Mouse (Mus musculus) spleen, adult 2 months (tissue): ENCODE data around the gene Klhl23.

Source experiments
- CTCF ChIP-seq: fragments of 200-500 bp; IDR thresholded peaks from 2 replicates; pipeline ENCODE4 v1.5.1; 2011; ENCODE audit warnings: mild to moderate bottlenecking, inconsistent platforms; ENCODE audit not compliant: insufficient read depth, insufficient read length, insufficient replicate concordance; ENCODE audit errors: extremely low read depth
- POLR2A ChIP-seq: fragments of 200-500 bp; IDR thresholded peaks from 2 replicates; pipeline ENCODE4 v1.6.1; 2011; ENCODE audit warnings: low read depth, low read length, inconsistent platforms

DNA sequence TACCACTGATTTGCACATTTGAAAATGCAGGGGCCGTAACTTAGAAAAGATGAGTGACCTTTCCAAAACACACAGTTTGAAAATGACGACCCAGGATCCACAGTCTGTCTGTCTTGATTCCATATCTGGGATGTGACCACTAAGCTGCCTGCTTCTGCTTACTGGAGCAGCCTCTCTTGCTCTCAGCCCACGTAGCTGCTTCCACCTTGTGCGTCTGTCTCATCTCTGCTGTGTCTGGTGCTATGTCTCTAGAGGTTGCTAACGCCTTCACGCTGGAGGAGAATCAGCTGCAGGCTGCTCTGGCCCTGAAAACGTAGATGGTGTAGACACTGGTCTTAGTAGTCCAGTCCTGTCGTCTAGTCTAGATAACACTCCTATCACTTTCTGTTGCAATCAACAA lies 8.4 kb downstream of the Klhl23 start:
- TF ChIP-seq CTCF: no peak
- TF ChIP-seq POLR2A: no peak
